Mouse (Mus musculus): ENCODE data around the gene Vps16. TPM values are rescaled to one million over a fixed set of nuclear protein-coding genes. Genes with fewer than 3 reads are reported as not detected.
A peak's percentile ranks its signal among the peaks of the same experiment; 100 is the strongest.

Gene Vps16
- polyA plus RNA-seq, 1 experiment from 2014 or later, result 22.8 TPM

DNA sequence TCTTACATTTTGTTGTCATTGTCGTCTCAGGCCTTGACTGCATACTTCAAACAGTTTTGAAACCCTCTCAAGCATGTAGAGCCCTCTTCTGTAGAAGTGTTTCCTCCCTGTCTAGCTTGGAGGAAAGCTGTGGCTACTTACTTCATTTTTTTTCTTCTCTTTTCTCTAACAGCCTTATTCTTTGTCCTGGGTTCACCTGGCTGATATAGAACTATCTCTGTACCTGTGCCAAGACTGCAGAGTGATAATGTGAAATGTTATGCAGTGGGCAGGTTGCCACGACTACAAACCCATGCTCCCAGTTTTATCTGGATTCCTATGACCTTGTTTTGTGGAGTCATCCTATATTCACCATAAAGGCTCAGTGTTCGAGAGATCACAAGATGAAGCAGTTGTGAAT is 6.3 kb downstream of the Vps16 start:
- DNase-seq (no peak), ATAC-seq (no peak)
- Histone ChIP-seq H3K4me3 (ENCODE audit: low read depth, low read length) (no peak overlapping the region), H3K9ac (replicated peaks) (no peak overlapping the region), H3K27me3 (ENCODE audit: insufficient read depth, low read length) (no peaks in the 10 kb centered on the region), H3K4me2 (ENCODE audit: low read depth, low read length) (no peak overlapping the region), H3K9me3 (ENCODE audit: low read length) (no peaks in the 10 kb centered on the region), H3K36me3 (replicated peaks; ENCODE audit: insufficient read depth, low read length) (peaks cover 10% of the 10 kb centered on the region; the same call in 1 of the 2 replicates), H3K27ac (ENCODE audit: low read depth) (0 out of 2 replicates have a peak overlapping the region, but pooled peaks have one; percentile 19), H3K4me1 (ENCODE audit: insufficient read depth) (peaks cover under 1% of the 10 kb centered on the region)
- no peak for TF ChIP-seq EP300 (IDR thresholded peaks at IDR 0.05; ENCODE audit: low read depth)
- 58% methylated on average over 3 of the region's 3 CpGs for WGBS (ENCODE audit: insufficient replicate concordance)

DNA sequence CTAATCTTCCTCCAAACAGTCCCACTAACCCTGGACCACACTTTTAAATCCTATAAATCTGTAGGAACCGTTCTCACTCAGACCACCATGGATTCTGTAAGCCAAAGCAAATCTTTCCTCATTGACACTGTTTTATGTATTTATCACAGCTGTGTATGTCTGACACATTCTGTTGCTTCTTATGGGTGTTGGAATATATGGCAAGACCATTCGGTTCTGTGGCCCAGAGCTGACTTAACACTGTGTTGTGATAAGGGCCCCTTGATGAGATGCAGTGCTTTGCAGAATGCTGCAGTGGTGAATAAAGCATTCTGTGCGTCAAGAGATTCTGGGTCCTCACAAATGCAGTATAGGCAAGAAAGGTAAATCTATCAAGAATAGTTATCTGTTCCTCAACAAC is 8.0 kb downstream of the Vps16 start:
- Histone ChIP-seq H3K27me3 (ENCODE audit: insufficient read depth, low read length) (no peaks in the 10 kb centered on the region), H3K9ac (replicated peaks) (no peak overlapping the region), H3K4me3 (ENCODE audit: low read depth, low read length) (no peak overlapping the region), H3K36me3 (replicated peaks; ENCODE audit: insufficient read depth, low read length) (peaks cover 10% of the 10 kb centered on the region; the same call in 1 of the 2 replicates), H3K4me2 (ENCODE audit: low read depth, low read length) (no peak overlapping the region), H3K27ac (ENCODE audit: low read depth) (no peak overlapping the region), H3K4me1 (ENCODE audit: insufficient read depth) (no peaks in the 10 kb centered on the region), H3K9me3 (ENCODE audit: low read length) (no peaks in the 10 kb centered on the region)
- no peak for DNase-seq
- 74% methylated on average over 3 of the region's 3 CpGs for WGBS (ENCODE audit: insufficient replicate concordance)
- TF ChIP-seq EP300 (IDR thresholded peaks at IDR 0.05; ENCODE audit: low read depth), result no peak
- no peak for TF ChIP-seq CTCF (IDR thresholded peaks at IDR 0.05; ENCODE audit: low read depth)
- ATAC-seq, result no peak

GRCm38 (mm10) chr2:130433152-130433551 is 9.0 kb downstream of the Vps16 start:
- H3K4me2 ChIP-seq (ENCODE audit: low read depth, low read length), result no peak overlapping the region
- DNase-seq (no peak), ATAC-seq (no peak)
- H3K9me3 ChIP-seq (ENCODE audit: low read length), result no peaks in the 10 kb centered on the region
- no peak for TF ChIP-seq EP300 (IDR thresholded peaks at IDR 0.05; ENCODE audit: low read depth)
- peak; percentile 75 for TF ChIP-seq CTCF (IDR thresholded peaks at IDR 0.05; ENCODE audit: low read depth)
- H3K36me3 ChIP-seq (replicated peaks; ENCODE audit: insufficient read depth, low read length), result peaks cover 15% of the 10 kb centered on the region
- H3K4me1 ChIP-seq (ENCODE audit: insufficient read depth), result no peaks in the 10 kb centered on the region
- H3K27me3 ChIP-seq (ENCODE audit: insufficient read depth, low read length), result no peaks in the 10 kb centered on the region
- H3K27ac ChIP-seq (ENCODE audit: low read depth), result no peak overlapping the region
- H3K4me3 ChIP-seq (ENCODE audit: low read depth, low read length), result no peak overlapping the region
- WGBS (ENCODE audit: insufficient replicate concordance), result 20% methylated on average over 4 of the region's 4 CpGs
- H3K9ac ChIP-seq (replicated peaks), result no peak overlapping the region

- no peaks in the 10 kb centered on the region for H3K4me1 ChIP-seq (ENCODE audit: insufficient read depth)
- H3K4me3 ChIP-seq (ENCODE audit: low read depth, low read length), result no peak overlapping the region
- no peaks in the 10 kb centered on the region for H3K9me3 ChIP-seq (ENCODE audit: low read length)
- no peak overlapping the region for H3K9ac ChIP-seq (replicated peaks)
- no peak overlapping the region for H3K27ac ChIP-seq (ENCODE audit: low read depth)
- H3K36me3 ChIP-seq (replicated peaks; ENCODE audit: insufficient read depth, low read length), result peaks cover 47% of the 10 kb centered on the region
- 86% methylated on average over 1 of the region's 1 CpGs for WGBS (ENCODE audit: insufficient replicate concordance)
- TF ChIP-seq CTCF (IDR thresholded peaks at IDR 0.05; ENCODE audit: low read depth), result no peak
- TF ChIP-seq EP300 (IDR thresholded peaks at IDR 0.05; ENCODE audit: low read depth), result no peak
- ATAC-seq (no peak), DNase-seq (no peak)
- H3K4me2 ChIP-seq (ENCODE audit: low read depth, low read length), result no peak overlapping the region
- H3K27me3 ChIP-seq (ENCODE audit: insufficient read depth, low read length), result no peaks in the 10 kb centered on the region
Observed at GRCm38 (mm10) chr2:130436769-130437168, 12.6 kb downstream of the Vps16 start.

DNA sequence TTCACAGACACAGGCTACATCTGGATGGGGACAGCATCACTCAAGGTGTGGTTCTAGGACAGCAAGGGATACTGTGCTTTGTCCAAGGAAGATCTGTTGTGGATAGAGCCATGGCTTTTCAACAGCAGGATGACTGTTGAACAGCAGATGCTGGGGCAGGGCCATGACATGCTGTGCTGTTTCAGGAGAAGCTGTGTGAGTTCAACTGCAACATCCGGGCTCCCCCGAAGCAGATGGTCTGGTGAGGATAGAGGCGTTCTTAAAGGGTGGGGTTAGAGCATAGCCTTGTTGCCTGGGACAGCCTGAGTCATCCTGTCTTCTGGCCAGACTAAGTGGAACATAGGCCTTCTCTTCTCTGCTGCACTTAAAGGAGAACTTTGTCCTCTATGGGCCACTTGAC is 14.7 kb downstream of the Vps16 start:
- Histone ChIP-seq H3K27ac (ENCODE audit: low read depth) (no peak overlapping the region), H3K36me3 (replicated peaks; ENCODE audit: insufficient read depth, low read length) (peaks cover 61% of the 10 kb centered on the region)

DNA sequence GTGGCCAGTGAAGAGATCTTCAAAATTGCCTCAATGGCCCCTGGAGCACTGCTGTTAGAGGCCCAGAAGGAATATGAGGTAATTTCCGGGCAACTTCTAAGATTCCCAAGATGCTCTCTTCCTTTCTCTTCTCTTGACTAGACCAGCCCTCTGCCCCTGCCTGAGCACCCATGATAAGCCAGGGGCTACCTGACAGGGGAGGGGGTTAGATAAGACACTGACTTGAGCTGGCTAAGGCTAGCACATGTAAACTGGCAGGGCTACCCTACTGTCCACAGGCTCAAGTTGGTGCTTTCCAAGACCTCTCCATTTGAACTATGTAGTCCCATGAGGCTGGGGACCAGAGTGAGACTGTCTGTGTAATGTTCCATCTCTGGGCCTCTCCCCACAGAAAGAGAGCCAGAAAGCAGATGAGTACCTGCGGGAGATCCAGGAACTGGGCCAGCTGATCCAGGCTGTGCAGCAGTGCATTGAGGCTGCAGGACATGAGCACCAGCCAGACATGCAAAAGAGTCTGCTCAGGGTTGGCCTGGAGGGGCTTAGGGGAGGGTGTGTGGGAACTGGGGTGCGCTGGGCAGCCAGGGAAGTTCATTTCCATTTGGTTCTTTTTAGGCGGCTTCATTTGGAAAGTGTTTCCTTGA is 15.8 kb downstream of the Vps16 start:
- 88% methylated on average over 4 of the region's 4 CpGs for WGBS (ENCODE audit: insufficient replicate concordance)
- ATAC-seq, result no peak
- DNase-seq, result no peak
- no peak for TF ChIP-seq EP300 (IDR thresholded peaks at IDR 0.05; ENCODE audit: low read depth)
- TF ChIP-seq CTCF (IDR thresholded peaks at IDR 0.05; ENCODE audit: low read depth), result no peak
- H3K4me3 ChIP-seq (ENCODE audit: low read depth, low read length), result no peak overlapping the region
- no peaks in the 10 kb centered on the region for H3K9me3 ChIP-seq (ENCODE audit: low read length)
- H3K4me1 ChIP-seq (ENCODE audit: insufficient read depth), result no peaks in the 10 kb centered on the region
- H3K27ac ChIP-seq (ENCODE audit: low read depth), result no peak overlapping the region
- peaks cover 67% of the 10 kb centered on the region for H3K36me3 ChIP-seq (replicated peaks; ENCODE audit: insufficient read depth, low read length)
- no peak overlapping the region for H3K4me2 ChIP-seq (ENCODE audit: low read depth, low read length)
- H3K27me3 ChIP-seq (ENCODE audit: insufficient read depth, low read length), result no peaks in the 10 kb centered on the region
- H3K9ac ChIP-seq (replicated peaks), result no peak overlapping the region

More for the DNA sequence above, 14.7 kb downstream of the Vps16 start:
- ATAC-seq (no peak), DNase-seq (no peak)
- Histone ChIP-seq H3K9me3 (ENCODE audit: low read length) (no peaks in the 10 kb centered on the region), H3K4me3 (ENCODE audit: low read depth, low read length) (no peak overlapping the region), H3K4me1 (ENCODE audit: insufficient read depth) (no peaks in the 10 kb centered on the region), H3K4me2 (ENCODE audit: low read depth, low read length) (no peak overlapping the region), H3K9ac (replicated peaks) (no peak overlapping the region), H3K27me3 (ENCODE audit: insufficient read depth, low read length) (no peaks in the 10 kb centered on the region)
- TF ChIP-seq EP300 (IDR thresholded peaks at IDR 0.05; ENCODE audit: low read depth) (no peak), CTCF (IDR thresholded peaks at IDR 0.05; ENCODE audit: low read depth) (no peak)
- WGBS (ENCODE audit: insufficient replicate concordance), result 89% methylated on average over 3 of the region's 3 CpGs

All from liver, postnatal 0 days (tissue).